Mouse (Mus musculus) thymus, adult 2 months (tissue): ENCODE data around the gene Tmem237.

Experiments
- CTCF ChIP-seq: fragments of 200-500 bp; IDR thresholded peaks from 2 replicates; pipeline ENCODE4 v1.5.1; 2012; ENCODE audit warnings: mild to moderate bottlenecking, control low read depth, low read length, moderate library complexity, borderline replicate concordance; ENCODE audit not compliant: control insufficient read depth, poor library complexity, insufficient read depth; ENCODE audit errors: extremely low read depth
- POLR2A ChIP-seq: fragments of 200-500 bp; IDR thresholded peaks from 2 replicates; pipeline ENCODE4 v1.6.1; 2012; ENCODE audit warnings: mild to moderate bottlenecking, low read length, control low read depth, moderate library complexity; ENCODE audit not compliant: control insufficient read depth, poor library complexity, insufficient read depth; ENCODE audit errors: extremely low read depth

DNA sequence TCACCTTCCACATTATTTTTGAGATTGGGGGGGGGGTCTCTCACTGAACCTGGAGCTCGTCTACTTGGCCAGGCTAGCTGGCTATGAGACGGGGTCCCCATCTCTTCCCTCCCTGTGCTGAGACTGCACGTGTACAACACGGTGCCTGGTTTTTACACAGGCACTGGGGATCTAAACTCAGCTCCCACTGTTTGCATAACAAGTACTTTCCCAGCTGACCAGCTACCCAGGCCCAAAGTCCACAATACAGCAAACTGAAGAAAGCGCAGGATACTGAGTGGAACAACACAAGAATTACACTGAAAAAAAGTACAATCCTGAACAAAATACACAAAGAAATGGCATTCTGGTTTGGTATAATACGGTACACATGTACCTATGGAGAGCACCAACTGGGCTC, 18.1 kb downstream of the Tmem237 start:
- TF ChIP-seq POLR2A = no peak
- no peak for TF ChIP-seq CTCF
